Mouse (Mus musculus): ENCODE measurements around the gene Zfp1.
A peak's percentile ranks its signal among the peaks of the same experiment; 100 is the strongest.

Gene Zfp1

DNA sequence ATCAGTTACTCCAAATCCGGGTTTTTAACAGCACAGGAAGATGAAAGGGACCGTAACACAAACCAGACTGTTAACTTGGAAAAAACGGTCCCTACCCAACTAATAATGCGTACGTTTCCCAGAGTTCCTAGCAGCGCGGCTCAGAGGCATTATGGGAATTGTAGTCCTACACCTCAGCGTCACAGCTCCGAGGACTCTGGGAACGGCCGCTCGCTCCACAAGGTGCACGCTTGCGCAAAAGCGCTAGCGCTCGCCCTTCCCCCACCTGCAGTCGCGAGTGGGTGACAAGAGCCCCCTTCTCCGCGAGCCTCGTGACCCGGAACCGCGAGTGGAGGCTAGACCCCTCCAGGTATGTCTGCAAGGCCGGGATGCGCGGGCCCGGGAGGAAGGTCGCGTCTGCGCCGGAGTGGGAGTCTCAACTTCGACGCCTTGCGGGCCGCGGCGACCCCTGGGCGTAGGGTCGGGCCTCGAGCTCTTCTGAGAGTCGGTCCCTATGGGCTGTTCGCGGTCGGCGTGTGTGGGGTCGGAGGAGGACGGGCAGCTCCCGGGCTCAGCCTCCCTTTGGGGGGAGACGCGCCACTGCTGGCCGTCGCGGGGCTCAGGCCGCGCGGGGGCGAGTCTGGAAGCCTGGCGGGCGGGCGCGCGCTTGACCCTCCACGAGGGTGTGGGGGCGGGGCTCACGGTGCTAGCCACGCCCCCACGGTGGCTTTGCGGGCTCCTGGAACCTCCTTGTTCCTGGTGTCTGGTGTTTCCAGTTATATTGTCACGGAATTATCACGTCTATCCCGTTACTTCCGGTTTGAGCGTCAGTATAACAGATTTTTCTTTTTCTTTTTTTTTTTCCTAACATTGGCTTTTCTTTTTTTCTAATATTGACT is at the start of gene Zfp1:
Zfp1 (plus strand) TSS at position 138 of the 878 bp plus-strand sequence.
- peak; percentile 96 for DNase-seq (ENCODE audit: low read depth, low spot score)

- no peak for DNase-seq (ENCODE audit: low read depth, low spot score)
Observed at GRCm38 (mm10) chr8:111594044-111594840, 49.0 kb upstream of the Zfp1 start.

DNA sequence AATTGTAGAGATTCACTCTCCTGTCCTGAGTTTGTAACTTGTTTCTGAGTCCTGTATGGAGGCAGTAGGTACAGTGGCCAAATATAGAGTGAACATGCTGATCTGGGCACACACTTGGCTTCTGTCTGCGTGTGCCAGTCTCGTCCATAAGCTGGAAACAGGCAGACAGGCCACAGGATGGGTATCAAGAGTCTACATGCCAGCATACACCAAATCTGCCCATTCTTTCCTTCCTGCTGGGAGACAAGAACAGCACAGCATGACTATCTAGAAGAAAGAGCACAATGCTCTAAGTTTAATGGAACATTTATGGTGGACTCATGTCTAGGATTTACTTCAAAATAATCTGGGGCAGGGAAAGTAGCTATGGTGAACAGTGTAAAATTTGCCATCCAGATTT is 48.2 kb upstream of the Zfp1 start:
- no peak for DNase-seq (ENCODE audit: low read depth, low spot score)

GRCm38 (mm10) chr8:111595712-111596484 is 47.3 kb upstream of the Zfp1 start:
- peak; percentile 30 for DNase-seq (ENCODE audit: low read depth, low spot score)

GRCm38 (mm10) chr8:111596485-111596821 is 46.7 kb upstream of the Zfp1 start:
- no peak for DNase-seq (ENCODE audit: low read depth, low spot score)

- no peak for DNase-seq (ENCODE audit: low read depth, low spot score)
Observed at GRCm38 (mm10) chr8:111597310-111597709, 45.9 kb upstream of the Zfp1 start.

DNA sequence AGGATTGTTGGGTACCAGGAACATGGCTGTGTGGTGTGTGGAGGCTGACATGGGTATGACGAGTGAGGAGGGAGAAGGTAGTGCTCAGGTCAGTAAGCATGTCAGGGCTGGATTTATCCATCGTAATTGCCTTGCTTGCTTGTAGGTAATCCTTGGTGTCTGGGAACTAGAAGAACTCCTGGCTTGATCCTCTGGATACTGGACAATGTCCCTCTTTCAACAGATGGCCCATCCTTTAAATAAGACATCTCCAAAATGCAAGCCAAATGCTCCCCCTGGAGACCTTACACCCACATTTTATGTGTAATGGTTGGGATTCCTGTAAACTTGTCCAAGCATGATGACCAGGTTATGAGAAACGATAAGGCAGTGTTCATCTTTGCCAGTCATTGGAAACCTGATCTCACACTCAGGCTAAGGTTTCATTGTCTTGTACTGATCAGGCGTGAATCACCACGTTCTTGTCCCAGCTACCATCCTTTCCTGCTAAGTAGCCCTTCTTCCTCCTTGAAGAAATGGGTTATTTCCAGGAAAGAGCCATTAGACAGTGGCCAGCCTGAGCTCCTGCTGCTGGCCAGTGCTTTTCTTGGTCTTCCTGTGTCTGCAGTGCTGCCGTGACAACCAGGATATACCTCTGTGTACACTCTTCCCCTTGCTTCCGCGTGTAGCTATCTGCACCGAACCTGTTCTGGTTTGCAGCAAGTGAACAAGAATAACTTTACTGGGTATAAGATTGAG is 43.3 kb upstream of the Zfp1 start:
- DNase-seq (ENCODE audit: low read depth, low spot score): no peak

DNA sequence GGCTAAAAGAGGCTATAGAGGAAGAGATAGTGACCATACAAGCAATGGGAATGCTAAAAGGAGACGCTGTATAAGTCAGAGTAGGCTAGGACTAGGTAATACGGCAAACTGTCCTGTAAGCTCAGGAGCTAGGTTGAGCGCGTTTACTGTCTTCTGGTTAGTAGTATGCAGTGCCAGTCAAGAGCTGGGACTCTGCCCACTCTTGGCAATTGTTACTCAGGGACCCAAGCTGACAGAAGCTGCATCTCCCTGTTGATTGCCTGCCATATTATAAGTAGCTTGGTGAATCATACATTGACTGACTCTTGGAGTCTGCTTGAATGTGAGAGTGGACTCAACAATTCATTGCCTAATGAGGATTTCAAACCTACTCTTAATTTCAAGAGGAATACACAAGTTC is 41.2 kb upstream of the Zfp1 start:
- no peak for DNase-seq (ENCODE audit: low read depth, low spot score)

DNA sequence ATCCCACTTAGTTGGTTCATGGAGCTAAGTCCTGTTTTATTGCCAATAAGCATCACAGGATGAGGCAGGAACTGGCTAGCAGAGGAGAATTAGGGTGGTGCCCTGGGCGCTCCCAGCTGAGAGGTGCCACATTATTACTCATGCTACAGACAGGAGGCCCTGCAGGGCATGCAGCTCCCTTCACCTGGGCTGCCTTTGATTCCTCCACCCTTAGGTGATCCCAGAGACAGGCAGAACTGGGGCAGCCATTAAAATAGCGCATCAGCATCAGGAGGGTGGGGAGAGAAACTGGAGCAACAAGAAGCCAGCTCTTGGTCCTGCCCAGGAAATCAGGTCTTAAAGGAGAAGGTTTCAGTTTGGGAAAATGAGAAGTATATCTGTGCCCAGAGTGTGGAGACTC is 38.2 kb upstream of the Zfp1 start:
- DNase-seq (ENCODE audit: low read depth, low spot score): no peak

GRCm38 (mm10) chr8:111606961-111607360 is 36.2 kb upstream of the Zfp1 start:
- DNase-seq (ENCODE audit: low read depth, low spot score): no peak

DNA sequence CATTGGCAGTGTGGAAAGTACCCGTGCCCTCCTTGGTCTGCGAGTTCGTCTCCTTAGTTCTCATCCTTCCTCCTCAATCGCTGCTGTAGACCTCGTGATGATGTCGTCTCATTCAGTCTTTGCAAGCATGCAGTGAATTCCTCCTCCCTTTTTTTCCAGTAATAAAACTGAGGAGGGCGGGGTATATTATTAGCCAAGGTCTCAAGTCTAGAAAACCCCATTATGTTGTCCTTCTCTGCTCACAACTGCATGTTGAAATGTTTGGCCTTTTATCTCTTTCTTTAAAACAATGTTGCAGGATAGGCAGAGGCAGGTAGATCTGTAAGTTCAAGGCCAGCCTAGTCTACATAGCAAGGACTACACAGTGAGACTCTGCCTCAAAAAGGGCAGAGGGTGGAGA is 35.8 kb upstream of the Zfp1 start:
- DNase-seq (ENCODE audit: low read depth, low spot score): no peak

DNA sequence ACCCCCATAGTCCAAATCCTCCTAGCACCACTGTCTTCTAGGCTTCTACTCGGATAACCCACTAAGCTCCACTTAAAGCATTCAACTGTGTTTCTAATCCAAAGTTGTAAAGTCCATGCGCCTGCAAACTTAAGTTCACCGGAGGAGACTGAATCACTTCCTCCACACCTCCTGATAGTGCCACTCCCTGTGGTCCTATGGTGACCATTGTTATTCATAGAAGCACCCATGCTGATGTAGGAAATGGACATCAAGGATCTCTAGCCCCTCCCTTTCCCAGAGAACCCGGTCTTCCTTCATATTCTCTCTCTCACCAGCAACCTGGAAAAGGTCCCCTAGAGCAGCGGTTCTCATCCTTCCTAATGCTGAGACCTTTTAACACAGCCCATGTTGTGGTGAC is 30.0 kb upstream of the Zfp1 start:
- peak; percentile 94 for DNase-seq (ENCODE audit: low read depth, low spot score)

DNA sequence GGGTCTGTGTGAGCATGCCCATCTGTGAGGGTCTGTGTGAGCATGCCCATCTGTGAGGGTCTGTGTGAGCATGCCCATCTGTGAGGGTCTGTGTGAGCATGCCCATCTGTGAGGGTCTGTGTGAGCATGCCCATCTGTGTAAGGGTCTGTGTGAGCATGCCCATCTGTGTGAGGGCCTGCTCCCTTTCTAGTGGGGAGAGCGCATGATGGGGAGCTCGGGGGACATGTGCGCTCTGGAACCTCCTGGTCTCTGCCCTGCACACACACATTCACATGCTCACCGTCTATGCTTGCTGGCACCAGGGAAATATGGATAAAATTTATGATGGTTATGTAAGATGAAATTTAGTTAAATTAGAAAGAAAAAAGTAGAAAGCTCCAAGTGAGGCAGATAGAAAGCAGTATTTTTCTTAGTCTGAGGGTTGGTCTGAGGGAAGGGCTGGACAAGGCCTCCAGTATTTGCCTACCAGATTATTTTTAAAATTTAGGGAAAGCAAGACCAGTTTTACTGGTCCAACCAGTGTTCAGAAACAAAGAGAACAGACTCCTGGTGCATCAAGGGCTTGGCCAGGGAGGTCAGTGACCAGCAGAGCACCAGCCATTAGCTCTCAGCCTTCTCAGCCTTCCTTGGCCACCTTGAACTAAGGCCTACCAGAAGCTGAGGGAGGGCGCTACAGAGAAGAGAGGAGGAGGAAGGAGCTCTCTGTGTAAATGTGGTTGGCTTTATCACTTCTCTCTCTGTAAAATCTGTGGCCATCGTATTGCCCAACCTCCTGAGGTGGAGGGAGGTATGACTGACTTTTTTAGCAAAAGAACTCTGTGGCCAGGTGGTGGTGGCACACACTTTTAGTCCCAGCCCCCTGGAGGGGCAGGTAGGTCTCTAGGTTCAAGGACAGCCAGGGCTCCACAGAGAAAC is 28.2 kb upstream of the Zfp1 start:
- DNase-seq (ENCODE audit: low read depth, low spot score): no peak

DNA sequence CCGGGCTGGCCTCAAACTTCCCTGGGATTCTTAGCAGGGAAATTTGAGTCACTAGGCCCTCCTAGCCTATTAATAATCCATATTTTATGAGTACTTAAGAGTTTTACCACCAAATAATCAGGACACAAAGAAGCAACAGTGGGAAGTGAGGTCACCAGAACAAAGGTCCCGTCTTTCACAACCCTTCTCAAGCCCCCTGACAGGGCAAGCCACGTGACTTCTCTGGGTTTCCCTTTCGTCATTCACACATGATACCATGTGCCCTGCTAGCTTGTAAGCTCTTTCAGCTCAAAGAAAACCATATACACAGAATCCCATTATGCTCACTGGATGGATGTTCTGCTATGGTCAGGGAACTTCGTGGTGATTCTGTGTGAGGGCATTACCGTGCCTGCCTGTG is 25.4 kb upstream of the Zfp1 start:
- no peak for DNase-seq (ENCODE audit: low read depth, low spot score)

DNA sequence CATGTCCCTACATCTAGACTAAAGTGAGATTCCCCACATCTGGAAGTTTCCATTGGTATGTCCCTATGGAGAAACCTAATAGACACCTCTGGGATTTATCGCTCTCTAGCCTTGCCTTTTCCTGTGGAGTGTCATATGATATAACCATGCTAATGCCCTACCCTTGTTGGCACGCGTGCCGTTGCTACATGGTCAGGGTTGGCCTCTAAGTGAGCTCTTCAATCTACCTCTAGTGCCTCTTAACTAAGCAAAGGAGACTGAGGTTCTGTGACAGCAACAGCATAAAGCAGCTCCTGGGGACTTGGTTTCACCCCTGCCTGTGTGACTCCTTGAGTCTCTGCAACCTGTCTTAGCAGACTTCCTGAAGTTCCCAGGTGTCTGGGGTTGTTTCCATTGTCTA is 24.9 kb upstream of the Zfp1 start:
- DNase-seq (ENCODE audit: low read depth, low spot score): no peak

DNA sequence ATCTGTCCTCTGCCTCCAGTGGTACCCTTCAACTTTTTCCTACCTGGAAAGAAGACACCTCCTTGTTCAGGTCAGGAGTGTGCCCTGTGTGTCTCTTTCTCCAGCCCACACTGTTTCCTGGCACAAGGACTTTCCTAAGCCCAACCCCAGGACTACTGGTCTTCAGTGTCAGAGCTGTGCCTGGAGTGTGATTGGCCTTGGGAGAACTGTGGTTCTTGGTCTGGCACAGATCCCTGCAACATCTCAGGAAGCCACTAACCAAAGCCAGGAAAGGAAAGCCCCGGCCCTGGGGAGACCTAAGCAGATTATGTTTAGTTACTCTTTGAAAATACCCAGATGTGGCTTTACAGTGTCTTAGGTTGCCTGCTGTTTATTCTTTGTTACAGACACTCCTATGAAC is 23.3 kb upstream of the Zfp1 start:
- DNase-seq (ENCODE audit: low read depth, low spot score): no peak

DNA sequence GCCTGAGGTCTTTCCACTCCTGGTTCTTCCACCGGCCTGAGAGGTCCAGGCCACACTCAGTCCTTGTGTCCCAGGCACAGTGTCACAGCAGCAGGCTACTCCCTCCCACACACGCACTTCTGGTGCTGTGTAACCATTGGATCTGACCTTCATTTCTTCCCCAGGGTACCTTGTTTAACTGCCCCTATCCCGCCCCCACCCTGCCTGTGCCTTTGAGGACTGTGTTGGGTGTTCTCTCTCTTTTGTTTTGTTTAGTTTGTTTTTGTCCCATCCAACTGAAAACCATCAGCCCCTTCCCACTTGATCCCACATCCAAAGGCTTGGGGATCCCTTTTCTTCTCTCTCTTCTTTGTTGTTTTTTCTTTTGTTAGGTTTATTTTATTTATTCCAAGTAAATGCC is 21.1 kb upstream of the Zfp1 start:
- DNase-seq (ENCODE audit: low read depth, low spot score): peak; percentile 88

- no peak for DNase-seq (ENCODE audit: low read depth, low spot score)
Observed at GRCm38 (mm10) chr8:111622553-111622952, 20.6 kb upstream of the Zfp1 start.

DNA sequence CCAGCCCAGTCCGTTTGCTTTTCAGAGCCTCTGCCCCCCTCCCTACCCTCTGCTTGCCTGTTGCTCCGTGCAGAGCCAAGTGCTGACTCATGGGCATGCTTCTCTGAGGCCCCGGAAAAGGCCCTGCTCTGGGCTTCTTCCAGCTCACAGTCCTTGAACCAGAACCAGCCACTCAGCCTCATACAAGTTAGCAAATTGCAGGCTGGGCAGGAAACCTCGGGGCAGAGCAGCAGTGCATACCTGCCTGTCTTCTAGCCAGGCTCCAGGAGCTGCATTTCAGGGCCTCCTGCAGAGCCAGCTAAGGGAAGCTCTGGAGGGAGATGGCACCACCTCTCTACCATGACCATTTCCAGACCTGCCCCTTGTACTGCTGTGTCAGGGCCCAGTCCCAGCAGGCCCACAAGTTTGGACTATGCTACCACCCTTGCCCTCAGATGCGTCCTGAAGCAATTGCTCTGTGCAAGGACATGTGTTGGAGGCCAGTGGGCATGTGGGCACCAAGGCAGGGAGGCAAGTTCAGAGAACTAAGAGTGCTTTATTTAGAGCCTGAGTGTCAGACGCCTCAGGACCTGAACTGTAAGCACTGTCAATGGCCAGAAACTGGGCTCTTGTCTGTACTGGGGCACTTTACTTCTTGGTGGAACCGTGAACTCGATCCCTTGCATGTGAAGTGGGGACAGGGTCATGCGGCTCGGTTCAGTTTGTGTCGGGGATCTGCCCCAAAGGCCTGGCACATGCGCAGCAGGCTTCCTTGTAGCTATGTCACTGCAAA is 18.9 kb upstream of the Zfp1 start:
- no peak for DNase-seq (ENCODE audit: low read depth, low spot score)

DNA sequence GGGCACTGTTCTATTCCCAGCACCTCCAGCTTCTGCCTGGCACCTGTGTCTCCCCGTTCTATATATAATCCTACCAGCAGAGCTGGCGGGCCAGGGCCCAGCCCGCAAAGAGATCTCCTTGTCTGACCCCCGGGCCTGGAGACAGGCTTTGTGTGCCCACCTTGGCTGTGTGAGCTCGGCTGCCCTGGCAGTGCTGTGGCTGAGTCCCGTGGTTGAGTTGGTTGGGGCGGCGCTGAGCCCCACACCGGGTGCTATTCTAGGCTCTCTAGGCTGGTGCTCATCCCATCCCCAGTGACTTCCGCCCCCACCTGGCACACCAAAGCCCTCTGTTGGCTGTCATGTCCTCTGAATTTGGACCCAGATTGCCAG is 18.4 kb upstream of the Zfp1 start:
- DNase-seq (ENCODE audit: low read depth, low spot score): peak; percentile 16

All from ZHBTc4 (cell line).